Mouse (Mus musculus) brain, adult 10 weeks (tissue): ENCODE data around the gene Rnf168. TPM values are rescaled to one million over a fixed set of nuclear protein-coding genes. Genes with fewer than 3 reads are reported as not detected.

Source experiments
- polyA plus RNA-seq: library from polyadenylated mRNA; stranded (reverse); fragments of 350-450 nt; fragmentation: Illumina TruSeq; extraction: RNeasy Lipid Tissue Mini Kit (QIAGEN cat#74804); gene quantifications from one replicate; pipeline ENCODE4 v1.2.3, GENCODE M21; 2015; ENCODE audit warnings: low read depth, low replicate concordance

Gene Rnf168
- polyA plus RNA-seq = 25.9 TPM

GRCm38 (mm10) chr16:32277308-32278256 is at the start of gene Rnf168:
Gene Rnf168 (plus strand): TSS chr16:32277459.

GRCm38 (mm10) chr16:32246952-32247370 is 30.3 kb upstream of the Rnf168 start, which contains the start of the genes Fbxo45 and Wdr53:
Gene Fbxo45 (minus strand): TSS chr16:32247158.
Gene Wdr53 (plus strand): TSS chr16:32247227.

GRCm38 (mm10) chr16:32271291-32271690 is 6.0 kb upstream of the Rnf168 start, which contains the start of gene Smco1:
Gene Smco1 (plus strand): TSS chr16:32271468.

GRCm38 (mm10) chr16:32332040-32332555 is 54.8 kb downstream of the Rnf168 start, which contains the start of gene Ubxn7:
Gene Ubxn7 (plus strand): TSS chr16:32332257.

Other genes with a start within 250 kb of the Rnf168 start
- gene Pak2, start 198.1 kb upstream of the Rnf168 start, polyA plus RNA-seq = 21.2 TPM
- 36.6 TPM for gene Pigx, start 177.7 kb upstream of the Rnf168 start, polyA plus RNA-seq
- 96.5 TPM for gene Cep19, start 177.7 kb upstream of the Rnf168 start, polyA plus RNA-seq
- 5.6 TPM for gene Nrros, start 111.9 kb upstream of the Rnf168 start, polyA plus RNA-seq
- gene Bex6, start 97.6 kb upstream of the Rnf168 start, polyA plus RNA-seq = not detected
- gene Fbxo45, start 30.3 kb upstream of the Rnf168 start, polyA plus RNA-seq = 34.5 TPM
- gene Wdr53, start 30.2 kb upstream of the Rnf168 start, polyA plus RNA-seq = 18.7 TPM
- not detected for gene Smco1, start 6.0 kb upstream of the Rnf168 start, polyA plus RNA-seq
- 13.6 TPM for gene Ubxn7, start 54.8 kb downstream of the Rnf168 start, polyA plus RNA-seq
- not detected for gene Tm4sf19, start 123.0 kb downstream of the Rnf168 start, polyA plus RNA-seq
- gene Tctex1d2, start 142.2 kb downstream of the Rnf168 start, polyA plus RNA-seq = 31.1 TPM
- gene Pcyt1a, start 153.5 kb downstream of the Rnf168 start, polyA plus RNA-seq = 25.0 TPM
- not detected for gene Slc51a, start 210.4 kb downstream of the Rnf168 start, polyA plus RNA-seq
- gene Zdhhc19, start 218.8 kb downstream of the Rnf168 start, polyA plus RNA-seq = not detected